Mouse (Mus musculus): ENCODE results near the gene Atp5j2. TPM values are rescaled to one million over a fixed set of nuclear protein-coding genes. Genes with fewer than 3 reads are reported as not detected.

The Atp5j2 gene
- total and polyA plus RNA-seq, 2 experiments from 2014 or later = 139 to 570 TPM

DNA sequence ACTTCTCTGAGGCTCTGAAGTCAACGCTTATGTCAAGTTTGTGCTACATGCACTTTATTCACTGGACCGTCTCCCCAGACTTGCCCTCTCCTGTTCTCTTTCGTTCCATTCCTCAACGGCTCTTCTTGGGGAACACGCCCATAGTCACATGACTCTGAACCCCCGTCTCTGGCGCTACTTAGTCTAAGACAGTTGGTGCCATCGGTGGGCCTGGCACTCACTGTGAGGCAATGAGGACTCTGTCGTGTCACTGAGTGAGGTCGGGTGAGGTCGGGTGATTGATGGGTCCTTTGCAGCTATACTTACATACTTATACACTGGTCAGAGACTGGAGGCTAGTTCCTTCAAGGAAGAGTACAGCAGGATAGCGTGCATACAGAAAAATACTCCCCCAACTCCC, 31.5 kb upstream of the Atp5j2 start:
- whole genome bisulfite sequencing = 90% methylated on average over 12 of the region's 12 CpGs
- H3K9me3 ChIP-seq (ENCODE audit: low read length) = no peaks in the 10 kb centered on the region
- H3K27ac ChIP-seq (ENCODE audit: low read depth, low read length) = no peak overlapping the region
- H3K4me1 ChIP-seq (ENCODE audit: insufficient read depth) = no peaks in the 10 kb centered on the region
- no peaks in the 10 kb centered on the region for H3K27me3 ChIP-seq (ENCODE audit: insufficient read depth, low read length)
- H3K4me2 ChIP-seq (ENCODE audit: low read depth) = no peak overlapping the region
- H3K4me3 ChIP-seq (ENCODE audit: low read depth, low read length) = no peak overlapping the region
- no peak overlapping the region for H3K9ac ChIP-seq
- no peak for TF ChIP-seq CTCF (IDR thresholded peaks at IDR 0.05; ENCODE audit: low read depth)
- DNase-seq = no peak
- peaks cover 38% of the 10 kb centered on the region for H3K36me3 ChIP-seq (ENCODE audit: insufficient read depth)
- ATAC-seq = no peak

DNA sequence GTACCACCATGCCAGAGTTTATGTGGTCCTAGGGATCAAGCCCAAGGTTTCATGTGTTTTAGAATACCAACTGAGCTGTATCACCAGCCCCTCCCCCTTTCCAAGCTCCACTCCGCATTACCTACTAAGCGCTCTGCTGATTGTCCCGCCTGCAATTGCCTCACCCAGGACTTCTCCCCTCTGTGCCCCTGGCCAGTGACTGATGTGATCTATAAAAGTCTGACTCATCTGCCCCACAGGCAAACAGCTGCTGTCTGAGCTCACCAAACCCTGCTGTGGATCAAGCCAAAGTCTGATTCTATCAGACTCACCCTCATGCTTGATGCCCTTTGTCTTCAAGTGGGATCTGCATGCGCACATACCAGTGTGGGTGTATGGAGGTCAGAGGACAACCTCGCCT, 31.0 kb upstream of the Atp5j2 start:
- H3K4me2 ChIP-seq (ENCODE audit: low read depth) = no peak overlapping the region
- no peak for TF ChIP-seq CTCF (IDR thresholded peaks at IDR 0.05; ENCODE audit: low read depth)
- no peak overlapping the region for H3K27ac ChIP-seq (ENCODE audit: low read depth, low read length)
- no peaks in the 10 kb centered on the region for H3K4me1 ChIP-seq (ENCODE audit: insufficient read depth)
- 88% methylated on average over 5 of the region's 5 CpGs for WGBS
- H3K36me3 ChIP-seq (ENCODE audit: insufficient read depth) = peaks cover 43% of the 10 kb centered on the region
- no peak overlapping the region for H3K9ac ChIP-seq
- H3K9me3 ChIP-seq (ENCODE audit: low read length) = no peaks in the 10 kb centered on the region
- H3K4me3 ChIP-seq (ENCODE audit: low read depth, low read length) = no peak overlapping the region
- ATAC-seq (no peak), DNase-seq (no peak)
- no peaks in the 10 kb centered on the region for H3K27me3 ChIP-seq (ENCODE audit: insufficient read depth, low read length)

DNA sequence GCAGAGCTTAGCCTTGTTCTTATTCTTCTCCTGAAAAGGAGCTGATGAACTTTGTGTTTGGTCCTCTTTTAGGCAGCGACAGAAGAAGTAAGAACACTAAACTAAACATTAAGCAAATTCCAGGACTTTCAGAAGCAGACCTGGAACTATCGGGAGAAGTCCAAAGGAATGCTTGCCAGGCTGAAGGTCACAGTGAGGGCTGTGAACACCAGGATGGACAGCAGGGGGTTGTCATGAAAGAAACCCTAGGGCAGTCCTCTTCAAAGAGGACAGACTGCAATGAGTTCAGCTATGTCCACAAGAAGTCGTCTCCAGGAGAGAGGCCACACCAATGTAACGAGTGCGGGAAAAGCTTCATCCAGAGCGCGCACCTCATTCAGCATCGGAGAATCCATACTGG, 28.1 kb upstream of the Atp5j2 start:
- Histone ChIP-seq H3K4me1 (ENCODE audit: insufficient read depth) (no peaks in the 10 kb centered on the region), H3K9ac (no peak overlapping the region), H3K27ac (ENCODE audit: low read depth, low read length) (no peak overlapping the region), H3K27me3 (ENCODE audit: insufficient read depth, low read length) (no peaks in the 10 kb centered on the region), H3K9me3 (ENCODE audit: low read length) (no peaks in the 10 kb centered on the region), H3K36me3 (ENCODE audit: insufficient read depth) (peaks cover 44% of the 10 kb centered on the region), H3K4me2 (ENCODE audit: low read depth) (no peak overlapping the region), H3K4me3 (ENCODE audit: low read depth, low read length) (no peak overlapping the region)
- DNase-seq = no peak
- ATAC-seq = no peak
- WGBS = 93% methylated on average over 8 of the region's 8 CpGs
- TF ChIP-seq CTCF (IDR thresholded peaks at IDR 0.05; ENCODE audit: low read depth) = no peak

DNA sequence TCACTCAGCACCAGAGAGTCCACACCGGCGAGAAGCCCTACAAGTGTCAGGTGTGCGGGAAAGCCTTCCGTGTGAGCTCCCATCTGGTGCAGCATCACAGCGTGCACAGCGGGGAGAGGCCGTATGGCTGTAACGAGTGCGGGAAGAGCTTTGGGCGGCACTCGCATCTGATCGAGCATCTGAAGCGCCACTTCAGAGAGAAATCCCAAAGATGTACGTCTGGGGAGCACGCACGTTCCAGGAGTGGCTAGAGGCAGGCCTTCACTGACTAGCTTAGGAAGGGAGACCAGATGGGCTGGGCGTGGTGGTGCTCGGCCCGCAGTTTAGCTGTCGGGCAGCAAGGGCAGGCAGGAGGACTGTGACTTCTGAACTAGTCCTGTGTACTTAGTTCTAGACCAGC, 26.8 kb upstream of the Atp5j2 start:
- no peaks in the 10 kb centered on the region for H3K4me1 ChIP-seq (ENCODE audit: insufficient read depth)
- H3K9ac ChIP-seq = no peak overlapping the region
- ATAC-seq (no peak), DNase-seq (no peak)
- H3K4me3 ChIP-seq (ENCODE audit: low read depth, low read length) = no peak overlapping the region
- H3K36me3 ChIP-seq (ENCODE audit: insufficient read depth) = peaks cover 47% of the 10 kb centered on the region
- 95% methylated on average over 20 of the region's 20 CpGs for WGBS
- no peak overlapping the region for H3K4me2 ChIP-seq (ENCODE audit: low read depth)
- no peak overlapping the region for H3K27ac ChIP-seq (ENCODE audit: low read depth, low read length)
- TF ChIP-seq CTCF (IDR thresholded peaks at IDR 0.05; ENCODE audit: low read depth) = no peak
- H3K27me3 ChIP-seq (ENCODE audit: insufficient read depth, low read length) = no peaks in the 10 kb centered on the region
- H3K9me3 ChIP-seq (ENCODE audit: low read length) = no peaks in the 10 kb centered on the region

DNA sequence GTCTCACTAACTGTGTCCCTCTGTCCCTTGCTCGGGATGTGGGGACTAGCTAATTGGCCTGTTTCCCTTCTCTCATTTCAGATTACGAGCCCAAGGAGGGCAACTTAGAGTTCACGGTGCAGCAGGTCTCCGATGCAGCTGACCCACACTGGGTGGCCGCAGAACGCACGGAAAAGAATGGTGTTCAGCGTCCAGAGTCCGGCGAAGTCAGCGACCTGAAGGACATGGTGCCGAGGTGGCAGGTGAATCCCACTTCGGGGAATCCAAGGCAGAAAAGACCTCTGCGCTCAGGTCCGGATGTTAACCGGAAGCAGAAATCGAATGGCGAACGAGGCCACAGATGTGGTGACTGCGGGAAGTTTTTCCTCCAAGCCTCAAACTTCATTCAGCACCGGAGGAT, 26.3 kb upstream of the Atp5j2 start:
- Histone ChIP-seq H3K4me1 (ENCODE audit: insufficient read depth) (no peaks in the 10 kb centered on the region), H3K4me3 (ENCODE audit: low read depth, low read length) (no peak overlapping the region), H3K27me3 (ENCODE audit: insufficient read depth, low read length) (no peaks in the 10 kb centered on the region), H3K9ac (no peak overlapping the region), H3K27ac (ENCODE audit: low read depth, low read length) (no peak overlapping the region), H3K9me3 (ENCODE audit: low read length) (no peaks in the 10 kb centered on the region), H3K4me2 (ENCODE audit: low read depth) (no peak overlapping the region), H3K36me3 (ENCODE audit: insufficient read depth) (peaks cover 52% of the 10 kb centered on the region)
- TF ChIP-seq CTCF (IDR thresholded peaks at IDR 0.05; ENCODE audit: low read depth) = no peak
- DNase-seq (no peak), ATAC-seq (no peak)
- WGBS = 97% methylated on average over 21 of the region's 21 CpGs

DNA sequence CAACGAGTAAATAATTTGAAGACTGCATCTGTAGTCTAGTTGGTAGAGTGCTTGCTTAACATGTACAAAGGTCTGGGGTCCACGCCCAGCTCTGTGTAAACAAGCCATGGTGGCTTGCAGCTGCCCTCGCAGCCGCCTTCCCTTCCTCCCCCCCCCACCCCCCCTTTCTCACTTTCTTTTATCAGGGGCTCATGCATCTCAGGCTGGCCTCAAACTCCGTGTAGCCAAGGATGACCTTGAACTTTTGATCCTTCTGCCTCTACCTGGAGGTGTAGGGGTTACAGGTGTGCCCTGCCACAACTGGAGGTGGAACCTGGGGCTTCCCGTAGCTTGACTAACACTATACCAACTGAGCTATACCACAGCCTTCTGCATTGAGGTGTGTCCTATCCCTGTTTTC, 25.9 kb upstream of the Atp5j2 start:
- no peaks in the 10 kb centered on the region for H3K4me1 ChIP-seq (ENCODE audit: insufficient read depth)
- H3K9ac ChIP-seq = no peak overlapping the region
- WGBS = 88% methylated on average over 6 of the region's 6 CpGs
- no peak overlapping the region for H3K4me2 ChIP-seq (ENCODE audit: low read depth)
- ATAC-seq = no peak
- peaks cover 54% of the 10 kb centered on the region for H3K36me3 ChIP-seq (ENCODE audit: insufficient read depth)
- no peak overlapping the region for H3K4me3 ChIP-seq (ENCODE audit: low read depth, low read length)
- H3K9me3 ChIP-seq (ENCODE audit: low read length) = no peaks in the 10 kb centered on the region
- no peak overlapping the region for H3K27ac ChIP-seq (ENCODE audit: low read depth, low read length)
- no peaks in the 10 kb centered on the region for H3K27me3 ChIP-seq (ENCODE audit: insufficient read depth, low read length)
- no peak for TF ChIP-seq CTCF (IDR thresholded peaks at IDR 0.05; ENCODE audit: low read depth)
- DNase-seq = no peak

DNA sequence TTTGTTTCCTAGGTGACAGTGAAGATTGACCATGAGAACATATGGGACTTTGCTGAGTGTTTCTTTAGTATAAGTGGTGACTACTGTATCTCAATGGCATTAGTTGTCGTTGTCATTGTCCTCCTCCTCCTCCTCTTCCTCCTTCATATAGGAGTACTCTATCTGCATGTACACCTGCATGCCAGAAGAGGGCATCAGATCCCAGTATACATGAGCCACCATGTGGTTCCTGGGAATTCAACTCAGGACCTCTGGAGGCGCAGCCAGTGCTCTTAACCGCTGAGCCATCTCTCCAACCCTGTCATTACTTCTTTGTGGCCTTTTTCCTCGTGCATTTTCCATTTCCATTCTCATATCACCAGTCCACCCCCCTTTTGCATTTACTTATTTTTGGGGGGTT, 22.8 kb upstream of the Atp5j2 start:
- no peak for DNase-seq
- peaks cover 53% of the 10 kb centered on the region for H3K36me3 ChIP-seq (ENCODE audit: insufficient read depth)
- H3K4me2 ChIP-seq (ENCODE audit: low read depth) = no peak overlapping the region
- no peak overlapping the region for H3K4me3 ChIP-seq (ENCODE audit: low read depth, low read length)
- peak; percentile 33 for TF ChIP-seq CTCF (IDR thresholded peaks at IDR 0.05; ENCODE audit: low read depth)
- H3K27ac ChIP-seq (ENCODE audit: low read depth, low read length) = no peak overlapping the region
- no peak overlapping the region for H3K9ac ChIP-seq
- 69% methylated on average over 4 of the region's 4 CpGs for WGBS
- no peak for ATAC-seq
- H3K4me1 ChIP-seq (ENCODE audit: insufficient read depth) = no peaks in the 10 kb centered on the region
- no peaks in the 10 kb centered on the region for H3K9me3 ChIP-seq (ENCODE audit: low read length)
- no peaks in the 10 kb centered on the region for H3K27me3 ChIP-seq (ENCODE audit: insufficient read depth, low read length)

DNA sequence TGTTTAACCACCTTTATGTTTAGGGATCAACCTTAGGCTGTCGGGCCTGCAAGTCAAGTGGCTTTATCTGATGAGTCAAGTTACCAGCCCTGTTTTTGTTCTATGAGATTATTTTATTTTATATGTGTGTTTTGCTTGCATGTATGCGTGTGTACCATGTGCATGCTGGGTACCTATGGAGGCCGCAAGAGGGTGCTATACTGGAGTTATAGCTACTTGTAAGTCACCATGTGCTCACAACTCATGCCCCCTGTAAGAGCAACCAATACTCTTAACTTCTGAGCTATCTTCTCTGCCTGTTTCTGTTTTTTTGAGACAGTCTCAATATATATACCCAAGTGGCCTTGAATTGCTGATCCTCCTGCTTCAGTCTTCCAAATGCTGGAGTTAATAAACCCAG, 21.6 kb upstream of the Atp5j2 start:
- 96% methylated on average over 3 of the region's 3 CpGs for WGBS
- no peaks in the 10 kb centered on the region for H3K9me3 ChIP-seq (ENCODE audit: low read length)
- H3K4me2 ChIP-seq (ENCODE audit: low read depth) = no peak overlapping the region
- no peak for TF ChIP-seq CTCF (IDR thresholded peaks at IDR 0.05; ENCODE audit: low read depth)
- no peak overlapping the region for H3K27ac ChIP-seq (ENCODE audit: low read depth, low read length)
- ATAC-seq (no peak), DNase-seq (no peak)
- no peaks in the 10 kb centered on the region for H3K4me1 ChIP-seq (ENCODE audit: insufficient read depth)
- no peaks in the 10 kb centered on the region for H3K27me3 ChIP-seq (ENCODE audit: insufficient read depth, low read length)
- no peak overlapping the region for H3K9ac ChIP-seq
- peaks cover 43% of the 10 kb centered on the region for H3K36me3 ChIP-seq (ENCODE audit: insufficient read depth)
- no peak overlapping the region for H3K4me3 ChIP-seq (ENCODE audit: low read depth, low read length)
